ENCODE assay signal across 8 mouse cellular contexts in the genomic region with DNA sequence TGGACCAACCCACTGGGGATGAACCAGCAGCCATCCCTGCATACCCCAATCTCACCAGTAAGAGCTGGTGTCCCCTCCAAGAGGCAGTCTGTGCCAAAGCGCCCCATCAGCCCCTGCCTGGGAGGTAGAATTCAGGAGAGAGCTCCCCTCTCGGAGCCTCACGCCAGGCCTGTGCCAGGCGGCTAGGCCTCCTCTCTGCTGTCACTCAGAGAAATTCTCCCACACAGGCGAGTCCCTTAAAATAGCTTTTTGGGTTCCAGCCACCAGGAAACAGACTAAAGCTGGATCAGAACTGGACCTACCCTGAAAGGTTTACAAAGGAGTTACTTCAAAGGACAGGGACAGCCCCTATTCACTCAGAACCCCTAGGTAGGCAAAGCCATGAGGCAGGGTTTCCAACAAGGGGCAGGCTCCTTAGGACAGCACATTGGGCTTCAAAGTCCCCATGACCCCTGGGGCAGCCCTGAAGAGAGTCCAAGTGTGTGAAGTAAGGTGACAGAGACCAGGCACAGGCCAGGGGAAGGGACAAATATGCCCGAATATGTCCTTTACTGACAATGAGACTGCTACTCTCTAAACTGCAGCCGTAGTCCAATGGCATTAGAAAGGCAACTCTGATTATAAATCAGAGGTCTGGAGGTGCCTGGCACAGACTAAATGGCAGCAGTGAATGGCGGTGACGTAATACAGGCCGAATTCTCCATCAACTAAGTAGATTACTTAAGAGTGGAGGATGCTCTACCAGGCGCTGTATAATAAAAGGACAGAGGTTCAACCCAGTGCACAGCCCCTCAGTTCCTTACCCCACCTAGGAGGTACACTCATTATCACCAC. TPM values are rescaled to one million over a fixed set of nuclear protein-coding genes. Genes with fewer than 3 reads are reported as not detected.
DNase-seq lines count a peak whose midpoint lies in the region; ATAC-seq and TF ChIP-seq lines count a peak whose summit lies in the region.

No protein-coding gene starts in this region.

- peak overlapping the region; percentile 18 for H3K27ac ChIP-seq in lung, embryonic 15.5 days
- no peak overlapping the region for H3K27ac ChIP-seq in forebrain, embryonic 11.5 days (ENCODE audit: low read depth, low read length)
- peak overlapping the region; percentile 96 for H3K27ac ChIP-seq in heart, embryonic 12.5 days (ENCODE audit: poor library complexity, severe bottlenecking)
- no peak overlapping the region for H3K27ac ChIP-seq in liver, embryonic 14.5 days

- no peak overlapping the region for H3K4me3 ChIP-seq in lung, embryonic 15.5 days
- H3K4me3 ChIP-seq in lung, adult 2 months (replicated peaks; ENCODE audit: extremely low read depth, low read depth, low read length), result no peak overlapping the region
- no peak overlapping the region for H3K4me3 ChIP-seq in forebrain, embryonic 11.5 days (ENCODE audit: low read depth, low read length)
- no peak overlapping the region for H3K4me3 ChIP-seq in heart, embryonic 12.5 days
- H3K4me3 ChIP-seq in liver, embryonic 14.5 days (ENCODE audit: insufficient read depth in 1 of 2, low read depth in 2 of 2, low read length in 2 of 2), result no peak overlapping the region

- H3K27me3 ChIP-seq in lung, embryonic 15.5 days, result no peaks in the 10 kb centered on the region
- no peaks in the 10 kb centered on the region for H3K27me3 ChIP-seq in forebrain, embryonic 11.5 days (ENCODE audit: control insufficient read depth, insufficient read depth, low read length)
- no peaks in the 10 kb centered on the region for H3K27me3 ChIP-seq in heart, embryonic 12.5 days (replicated peaks)
- H3K27me3 ChIP-seq in liver, embryonic 14.5 days (ENCODE audit: control insufficient read depth, insufficient read depth, low read length), result no peaks in the 10 kb centered on the region

- no peak for TF ChIP-seq CTCF in lung, adult 2 months (IDR thresholded peaks at IDR 0.05; ENCODE audit: insufficient read depth, low read length)
- TF ChIP-seq CTCF in liver, embryonic 14.5 days (IDR thresholded peaks at IDR 0.05; ENCODE audit: low read depth), result no peak

- no peak for TF ChIP-seq POLR2A in lung, adult 2 months (IDR thresholded peaks at IDR 0.05; ENCODE audit: borderline replicate concordance, extremely low read depth, low read depth, low read length)

- DNase-seq in lung, adult 2 months, result no peak
- no peak for DNase-seq in forebrain, embryonic 11.5 days (ENCODE audit: low spot score)
- DNase-seq in liver, embryonic 14.5 days (ENCODE audit: low read depth in 3 of 3, low spot score in 3 of 3), result no peak
- no peak for DNase-seq in cerebellum, postnatal 36 days
- no peak for DNase-seq in right cerebral cortex, postnatal 10 days (ENCODE audit: low spot score in 2 of 2)
- no peak for DNase-seq in urinary bladder, adult 2 months (ENCODE audit: low spot score)

- H3K36me3 ChIP-seq in lung, embryonic 15.5 days, result no peaks in the 10 kb centered on the region
- H3K36me3 ChIP-seq in forebrain, embryonic 11.5 days (ENCODE audit: control insufficient read depth, insufficient read depth, low read length), result no peaks in the 10 kb centered on the region
- no peaks in the 10 kb centered on the region for H3K36me3 ChIP-seq in heart, embryonic 12.5 days
- H3K36me3 ChIP-seq in liver, embryonic 14.5 days (replicated peaks; ENCODE audit: control insufficient read depth, insufficient read depth, low read depth), result no peaks in the 10 kb centered on the region

- no peak for TF ChIP-seq EP300 in liver, embryonic 14.5 days (IDR thresholded peaks at IDR 0.05; ENCODE audit: low read depth)

- ATAC-seq in lung, embryonic 15.5 days (ENCODE audit: borderline replicate concordance, extremely low read depth, low FRiP score, low TSS enrichment), result no peak
- ATAC-seq in forebrain, embryonic 11.5 days (replicated peaks; ENCODE audit: low FRiP score), result no peak
- no peak for ATAC-seq in heart, embryonic 12.5 days (ENCODE audit: insufficient number of reproducible peaks, low FRiP score)
- ATAC-seq in liver, embryonic 14.5 days (ENCODE audit: insufficient read depth), result no peak

- WGBS in lung, embryonic 15.5 days, result 70% methylated on average over 11 of the region's 11 CpGs
- 38% methylated on average over 11 of the region's 11 CpGs for WGBS in lung, adult 2 months
- 76% methylated on average over 11 of the region's 11 CpGs for WGBS in forebrain, embryonic 11.5 days
- 41% methylated on average over 11 of the region's 11 CpGs for WGBS in heart, embryonic 12.5 days
- WGBS in liver, embryonic 14.5 days (ENCODE audit: insufficient replicate concordance), result 61% methylated on average over 11 of the region's 11 CpGs

- H3K9me3 ChIP-seq in lung, embryonic 15.5 days, result no peaks in the 10 kb centered on the region
- H3K9me3 ChIP-seq in forebrain, embryonic 11.5 days (ENCODE audit: control insufficient read depth, low read length), result no peaks in the 10 kb centered on the region
- no peaks in the 10 kb centered on the region for H3K9me3 ChIP-seq in heart, embryonic 12.5 days (replicated peaks)
- no peaks in the 10 kb centered on the region for H3K9me3 ChIP-seq in liver, embryonic 14.5 days (ENCODE audit: control insufficient read depth, low read length)

- H3K9ac ChIP-seq in lung, embryonic 15.5 days, result no peak overlapping the region
- peak overlapping the region; percentile 12; the same call in 1 of the 2 replicates for H3K9ac ChIP-seq in forebrain, embryonic 11.5 days (ENCODE audit: low read length)
- H3K9ac ChIP-seq in heart, embryonic 12.5 days, result peak overlapping the region; percentile 58; the same call in 1 of the 2 replicates
- H3K9ac ChIP-seq in liver, embryonic 14.5 days (replicated peaks), result peak overlapping the region; percentile 13; the same call in 1 of the 2 replicates

- H3K4me1 ChIP-seq in lung, embryonic 15.5 days, result peaks cover 71% of the 10 kb centered on the region
- H3K4me1 ChIP-seq in lung, adult 2 months (ENCODE audit: control insufficient read depth, insufficient read depth, low read length), result peaks cover 58% of the 10 kb centered on the region
- H3K4me1 ChIP-seq in forebrain, embryonic 11.5 days (replicated peaks; ENCODE audit: control insufficient read depth, insufficient read depth, low read length), result no peaks in the 10 kb centered on the region; the same call in 1 of the 2 replicates
- H3K4me1 ChIP-seq in heart, embryonic 12.5 days (replicated peaks), result peaks cover 97% of the 10 kb centered on the region
- H3K4me1 ChIP-seq in liver, embryonic 14.5 days (replicated peaks; ENCODE audit: control insufficient read depth in 2 of 2, insufficient read depth in 2 of 2, low read length in 1 of 2), result peaks cover 6 to 62% of the 10 kb centered on the region in 2 experiments

- no peak overlapping the region for H3K4me2 ChIP-seq in lung, embryonic 15.5 days
- H3K4me2 ChIP-seq in forebrain, embryonic 11.5 days (ENCODE audit: low read depth, low read length, severe bottlenecking), result no peak overlapping the region
- H3K4me2 ChIP-seq in heart, embryonic 12.5 days, result peak overlapping the region; percentile 38
- no peak overlapping the region for H3K4me2 ChIP-seq in liver, embryonic 14.5 days (ENCODE audit: low read depth)

RNA-seq across cellular contexts. Expression of a gene that starts 9.8 kb away (rescaled TPM):
- polyA plus RNA-seq in lung, embryonic 15.5 days (2015; fragmentation: Nextera tagmentation; extraction: Ambion mirVana), result 6.8 and 7.1 TPM in 2 replicates
- polyA plus RNA-seq in lung, adult 2 months (2012; rRNA removed), result 36.9 and 40.9 TPM in 2 replicates
- polyA plus RNA-seq in forebrain, embryonic 11.5 days (2014; fragmentation: Nextera tagmentation; extraction: Ambion mirVana), result 5.2 and 5.4 TPM in 2 replicates
- polyA plus RNA-seq in heart, embryonic 12.5 days (2016; fragmentation: Nextera tagmentation; extraction: Ambion mirVana), result 6.2 TPM in 2 replicates
- 1.2 and 1.6 TPM in 2 replicates for polyA plus RNA-seq in liver, embryonic 14.5 days (2012; rRNA removed)
- polyA plus RNA-seq in liver, embryonic 14.5 days (2014; fragmentation: Nextera tagmentation; extraction: Ambion mirVana), result 0.50 and 0.67 TPM in 2 replicates
- 23.2 and 30.0 TPM in 2 replicates for polyA plus RNA-seq in urinary bladder, adult 2 months (2012; rRNA removed)

Comparison
In these comparisons a context has a peak if more than half of its experiments do, and no peak if none do; other contexts are left out.
1. H3K27ac ChIP-seq: peak in lung, embryonic 15.5 days (single experiment) and heart, embryonic 12.5 days (single experiment); none in forebrain, embryonic 11.5 days (single experiment) and liver, embryonic 14.5 days (single experiment).